Mouse (Mus musculus) brain, embryonic 14.5 days (tissue): Measurements from ENCODE around the gene Filip1l.

ENCODE experiments used
- CTCF ChIP-seq: fragments of 200-500 bp; IDR thresholded peaks from 2 replicates; pipeline ENCODE4 v1.5.1; 2012; ENCODE audit warnings: inconsistent platforms, mild to moderate bottlenecking, moderate library complexity, borderline replicate concordance; ENCODE audit not compliant: insufficient read depth, insufficient read length; ENCODE audit errors: extremely low read depth
- POLR2A ChIP-seq: fragments of 200-500 bp; IDR thresholded peaks from 2 replicates; pipeline ENCODE4 v1.6.1; 2012; ENCODE audit warnings: mild to moderate bottlenecking, inconsistent platforms, borderline replicate concordance; ENCODE audit not compliant: poor library complexity, insufficient read depth, insufficient read length, severe bottlenecking; ENCODE audit errors: extremely low read depth

DNA sequence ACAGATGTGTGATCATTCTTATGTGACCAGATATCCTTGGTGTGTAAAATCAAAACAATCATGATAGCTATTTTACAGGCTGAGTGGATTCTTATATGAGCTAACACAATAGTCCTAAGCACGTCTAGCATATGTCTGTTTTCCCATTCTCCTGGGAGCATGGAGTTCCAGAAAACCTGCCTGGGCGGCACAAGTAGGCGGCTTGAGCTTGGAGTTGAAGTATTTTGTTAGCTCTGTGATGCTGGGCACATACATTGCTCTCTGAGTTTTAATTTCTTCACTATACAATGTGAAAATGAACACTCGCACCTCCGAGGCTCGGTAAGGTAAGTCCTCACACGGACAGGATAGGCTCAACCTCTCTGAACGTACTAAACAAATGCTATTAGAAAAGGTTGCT, 137.8 kb downstream of the Filip1l start:
- TF ChIP-seq POLR2A (no peak), CTCF (no peak)
